Mouse (Mus musculus) heart, postnatal 0 days (tissue): ENCODE data around the gene Yars.
A peak's percentile ranks its signal among the peaks of the same experiment; 100 is the strongest.

ENCODE experiments used
- CTCF ChIP-seq: IDR thresholded peaks from 2 replicates; pipeline ENCODE4 v1.5.1; 2016; ENCODE audit warnings: antibody characterized with exemption, control low read depth, low read depth
- EP300 ChIP-seq: IDR thresholded peaks from 2 replicates; pipeline ENCODE4 v1.6.1; 2016; ENCODE audit warnings: antibody characterized with exemption, low read depth

- TF ChIP-seq CTCF, result peak; percentile 50
- no peak for TF ChIP-seq EP300
Measured at GRCm38 (mm10) chr4:129179560-129179959, 10.0 kb upstream of the Yars start.
